Mouse (Mus musculus): ENCODE results near the gene Lingo2.

GRCm38 (mm10) chr4:36635666-36636065 is 315.9 kb downstream of the Lingo2 start:
- TF ChIP-seq MAFK (IDR thresholded peaks at IDR 0.05; ENCODE audit: insufficient read depth, low read depth, low read length) (no peak), ZNF384 (IDR thresholded peaks at IDR 0.05; ENCODE audit: low read depth, low read length) (no peak), CHD2 (IDR thresholded peaks at IDR 0.05; ENCODE audit: low read depth, low read length) (no peak), HCFC1 (IDR thresholded peaks at IDR 0.05; ENCODE audit: borderline replicate concordance, insufficient read depth, low read length) (no peak), ZC3H11A (IDR thresholded peaks at IDR 0.05; ENCODE audit: borderline replicate concordance, low read depth, low read length) (no peak)

All from ES-E14 (cell line).